Mouse (Mus musculus) inflammation-experienced regulatory T-cells, adult 6 months (primary cell): Measurements from ENCODE around the gene Msln. TPM values are rescaled to one million over a fixed set of nuclear protein-coding genes. Genes with fewer than 3 reads are reported as not detected.
A peak's percentile ranks its signal among the peaks of the same experiment; 100 is the strongest.

Source experiments
- ATAC-seq: one replicate; pipeline ENCODE4 v1.8.0; 2017
- polyA plus RNA-seq, 3 experiments: library from polyadenylated mRNA; unstranded; fragments of 100-300 nt; shearing (Covaris generic); gene quantifications; one replicate each; pipeline ENCODE4 v1.2.1; 2017

Gene Msln
- not detected for polyA plus RNA-seq

DNA sequence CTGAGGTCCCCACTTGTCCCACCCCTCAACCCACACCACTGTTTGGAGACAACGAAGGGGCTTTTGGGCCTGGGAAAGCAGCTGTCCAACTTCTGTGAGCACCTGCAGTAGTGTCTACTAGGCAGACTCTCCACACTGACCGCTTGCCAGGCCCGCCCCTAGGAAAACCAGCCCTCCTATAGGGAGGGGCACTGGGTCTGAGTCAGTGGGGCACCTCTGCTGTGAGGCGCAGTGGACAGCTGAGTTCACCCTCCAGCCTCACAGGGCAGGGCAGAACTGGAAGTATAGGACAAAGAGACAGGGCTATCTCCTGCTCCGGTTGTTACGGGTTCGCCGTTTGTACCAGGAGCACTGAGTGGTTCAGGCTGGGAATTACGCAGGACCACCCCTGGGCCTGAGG lies at the start of gene Msln:
TSS of gene Msln (minus strand) at position 138 of the 400 bp plus-strand sequence.
- no peak for ATAC-seq

DNA sequence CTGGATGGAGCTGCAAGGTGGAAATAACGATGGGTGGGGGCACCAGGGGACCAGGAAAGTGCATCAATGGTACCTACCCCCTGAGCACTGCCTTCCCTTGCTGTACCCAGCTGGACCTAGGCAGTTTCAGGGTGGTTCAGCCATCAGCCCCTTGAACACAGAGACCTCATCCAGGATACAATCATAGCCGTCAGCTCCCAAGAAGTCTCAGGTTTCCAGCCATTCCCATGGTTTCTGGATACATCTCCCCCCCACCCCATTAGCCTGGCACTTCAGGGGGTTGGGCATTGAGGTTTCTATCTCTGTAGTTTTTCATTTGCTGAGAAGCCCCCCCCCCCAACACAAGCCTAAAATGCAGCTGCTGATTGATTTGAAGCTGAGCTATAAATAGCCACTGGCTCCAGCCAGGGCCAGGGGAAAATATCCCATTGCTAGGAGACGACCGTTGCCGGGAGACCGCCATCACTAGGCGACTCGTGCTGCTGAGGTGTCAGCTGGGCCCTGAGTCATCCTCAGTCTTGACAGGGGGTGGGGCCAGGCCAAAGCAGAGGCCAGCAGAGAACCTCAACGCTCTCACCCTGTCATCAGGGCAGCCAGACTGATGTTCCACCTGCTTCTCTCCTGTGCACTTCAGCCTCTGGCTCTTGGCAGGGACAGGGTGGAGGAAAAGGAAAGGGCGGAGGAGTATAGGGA lies 48.8 kb upstream of the Msln start:
- no peak for ATAC-seq

DNA sequence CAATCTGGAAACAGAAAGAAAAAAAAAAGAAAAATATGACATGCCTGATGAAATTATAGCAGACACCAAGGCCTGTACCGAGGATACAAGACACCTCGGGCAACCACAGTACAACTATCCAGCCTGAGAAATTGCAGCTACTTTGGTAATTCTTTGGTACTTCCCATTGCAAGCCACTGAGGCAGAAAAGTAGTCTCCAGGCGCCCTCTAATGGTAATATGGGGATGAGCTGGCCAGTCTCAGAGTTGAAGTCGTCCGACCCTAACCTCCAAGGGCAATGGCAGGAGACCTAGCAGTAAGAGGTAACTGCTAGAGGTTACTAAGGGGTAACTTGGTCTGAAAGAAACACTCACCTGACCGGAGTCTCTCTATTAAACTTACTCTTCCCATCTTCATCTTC lies 46.9 kb upstream of the Msln start:
- ATAC-seq, result peak; percentile 74

DNA sequence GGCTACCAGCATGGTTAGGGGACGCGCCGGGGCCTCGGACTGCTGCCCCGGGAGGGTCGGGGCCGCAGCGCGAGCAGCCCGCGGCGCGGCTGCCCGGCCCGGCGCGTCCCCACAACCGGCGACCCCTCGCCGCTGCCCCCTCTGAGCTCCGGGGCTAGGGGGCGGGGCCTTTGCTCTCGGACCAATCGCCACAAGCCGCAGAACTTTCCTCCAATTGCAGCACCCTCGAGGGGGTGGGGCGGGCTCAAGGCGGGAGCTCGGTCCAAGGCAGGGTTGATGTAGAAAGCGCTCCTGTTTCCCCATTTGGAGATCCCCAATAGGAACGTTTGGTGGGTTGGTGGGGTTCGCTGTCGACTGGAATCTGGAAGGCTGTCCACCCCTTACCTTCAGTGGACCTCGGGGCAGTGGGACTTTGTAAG lies 42.8 kb upstream of the Msln start, which contains the start of gene Metrn:
TSS of gene Metrn (minus strand) at position 186 of the 419 bp plus-strand sequence.
- peak; percentile 53 for ATAC-seq

DNA sequence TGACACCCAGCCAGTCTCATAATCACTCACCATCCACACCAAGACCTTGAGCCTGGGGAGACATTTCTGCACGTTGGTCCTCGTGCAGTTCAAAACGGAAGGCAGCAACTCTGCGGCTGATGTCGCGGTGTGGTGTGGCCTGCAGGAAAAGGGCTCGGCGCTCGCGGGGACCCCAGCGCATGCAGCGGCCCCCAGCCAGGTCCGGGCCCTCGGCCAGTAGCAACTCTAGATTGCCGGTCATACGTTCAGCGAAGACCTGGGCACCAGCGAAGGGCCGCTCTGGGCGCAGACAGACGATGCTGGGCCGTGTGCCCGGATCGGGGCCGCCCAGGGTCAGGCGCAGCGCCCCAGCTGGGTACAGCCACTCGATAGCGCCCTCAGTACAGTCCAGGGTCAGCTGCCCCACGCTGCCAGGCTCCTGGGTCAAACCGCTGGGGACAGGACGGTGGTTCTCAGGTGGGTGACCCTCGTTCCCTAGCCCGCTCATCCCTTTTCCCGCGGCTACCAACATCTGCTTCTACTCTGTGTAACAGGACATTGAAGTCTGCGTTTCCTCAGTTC lies 42.1 kb upstream of the Msln start:
- no peak for ATAC-seq

DNA sequence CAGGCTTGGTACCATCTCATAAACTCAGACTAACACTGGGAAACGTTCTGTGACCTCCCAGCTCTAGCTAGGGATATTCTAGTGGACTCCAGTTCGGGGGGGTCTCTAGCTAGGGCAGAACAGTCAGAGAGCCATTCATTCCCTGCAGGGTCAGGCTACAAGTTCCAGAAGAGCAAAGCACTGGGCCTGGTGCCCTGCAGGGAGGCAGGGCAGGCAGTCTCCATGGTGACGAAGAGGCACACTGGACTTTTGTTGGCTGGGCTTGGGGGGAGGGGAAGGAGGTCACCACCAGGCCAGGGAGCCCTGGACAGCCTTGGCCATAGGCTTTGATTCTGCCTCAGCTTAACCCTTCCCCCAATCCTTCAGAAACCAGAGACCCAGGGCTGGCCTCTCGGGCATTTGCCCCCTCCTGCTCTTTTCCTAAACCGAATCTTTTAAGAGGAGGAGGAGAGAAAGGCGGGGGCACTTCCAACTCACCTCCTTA lies 41.5 kb upstream of the Msln start, which contains the start of gene AC134908.4:
TSS of gene AC134908.4 (minus strand) at position 51 of the 484 bp plus-strand sequence.
- no peak for ATAC-seq

DNA sequence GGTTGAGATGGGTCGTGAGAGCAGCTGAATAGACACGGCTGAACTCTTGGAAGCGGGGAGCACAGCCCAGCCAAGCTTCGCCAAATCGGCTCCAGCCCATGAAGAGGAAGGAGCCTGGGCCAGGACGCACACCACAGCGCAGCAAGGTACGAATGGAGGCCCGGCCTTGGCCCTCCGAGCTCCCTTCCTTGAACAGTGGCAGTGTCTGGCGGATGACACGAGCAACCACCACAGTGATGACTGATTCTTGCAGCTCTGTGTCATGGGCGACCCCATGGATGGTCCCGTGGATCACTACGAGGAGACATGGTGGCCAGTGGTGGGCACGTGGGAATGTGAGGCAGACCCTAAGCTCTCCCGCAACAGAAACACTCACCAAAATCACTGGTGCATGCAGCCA lies 40.8 kb upstream of the Msln start:
- ATAC-seq, result no peak

DNA sequence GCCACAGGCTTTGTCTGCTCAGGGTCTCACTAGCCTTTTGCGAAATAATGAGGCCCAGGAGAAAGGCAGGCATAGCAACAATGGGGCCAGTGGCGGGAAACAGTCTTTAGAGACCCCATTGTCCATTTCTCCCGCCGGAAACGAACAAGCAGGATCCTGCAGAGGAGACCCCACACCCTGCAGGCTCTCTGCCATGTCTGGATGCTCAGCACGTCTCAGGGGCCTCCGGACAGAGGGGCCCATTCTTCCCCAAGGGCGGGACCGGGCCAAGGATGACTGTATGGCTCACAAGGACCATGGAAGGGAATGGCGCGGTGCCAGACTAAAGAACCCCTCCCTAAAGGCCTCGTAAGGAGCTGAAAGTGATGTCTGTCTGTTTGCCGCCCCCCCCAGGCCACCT lies 40.0 kb upstream of the Msln start:
- no peak for ATAC-seq

DNA sequence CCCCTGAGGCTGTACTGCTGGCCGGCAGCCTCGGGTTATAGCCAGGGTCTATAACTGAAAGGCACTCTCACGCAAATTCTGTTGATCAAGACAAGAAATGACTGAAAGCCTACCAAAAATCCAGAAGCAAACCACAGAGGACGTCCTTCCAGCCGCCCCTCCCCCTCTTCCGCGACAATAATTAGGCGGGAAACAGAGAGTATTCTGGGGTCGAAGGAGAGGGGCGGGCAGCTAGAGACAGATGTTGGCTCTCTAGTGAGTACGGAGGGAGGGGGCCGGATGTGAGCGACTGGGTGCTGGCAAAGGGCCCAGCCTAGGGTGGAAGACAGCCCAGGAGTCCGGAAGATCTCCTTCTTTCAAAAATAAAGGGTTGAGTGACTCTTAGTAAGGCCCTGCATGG lies 38.4 kb upstream of the Msln start, which contains the start of gene Fam173a:
TSS of gene Fam173a (minus strand) at position 287 of the 400 bp plus-strand sequence.
- peak; percentile 86 for ATAC-seq

DNA sequence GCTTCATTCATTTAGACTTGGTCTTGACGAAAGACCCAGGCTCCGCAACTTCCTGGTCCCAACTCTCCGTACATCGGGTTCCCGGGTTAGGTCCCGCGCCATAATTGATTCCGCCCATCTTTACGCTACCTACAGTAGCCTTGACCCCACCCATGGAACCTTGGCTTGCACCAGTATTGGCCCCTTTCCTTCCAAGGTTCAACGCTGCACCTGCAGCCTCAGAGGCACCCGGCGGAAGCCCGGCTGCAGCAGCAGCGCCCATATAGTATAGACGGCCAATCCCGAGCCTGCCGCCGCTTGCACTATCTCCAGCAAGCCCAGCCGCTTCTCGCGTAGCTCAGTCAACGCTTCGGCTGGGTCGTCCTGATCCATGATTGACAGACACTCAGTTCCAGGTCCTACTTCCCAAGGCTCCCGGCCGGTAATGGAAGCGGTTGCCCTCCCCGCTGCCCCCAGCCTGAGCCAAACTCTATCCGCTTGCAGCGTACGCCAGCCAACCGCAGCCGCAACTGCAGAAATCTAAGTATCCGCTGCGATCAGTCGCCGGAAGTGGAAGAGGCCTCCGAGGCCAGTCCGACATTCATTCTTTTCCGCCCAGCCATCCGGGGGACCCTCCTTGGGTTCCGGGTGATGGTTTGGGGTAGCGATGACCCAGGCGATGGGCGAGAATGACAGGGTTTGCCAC lies 37.8 kb upstream of the Msln start:
- ATAC-seq, result peak; percentile 63

DNA sequence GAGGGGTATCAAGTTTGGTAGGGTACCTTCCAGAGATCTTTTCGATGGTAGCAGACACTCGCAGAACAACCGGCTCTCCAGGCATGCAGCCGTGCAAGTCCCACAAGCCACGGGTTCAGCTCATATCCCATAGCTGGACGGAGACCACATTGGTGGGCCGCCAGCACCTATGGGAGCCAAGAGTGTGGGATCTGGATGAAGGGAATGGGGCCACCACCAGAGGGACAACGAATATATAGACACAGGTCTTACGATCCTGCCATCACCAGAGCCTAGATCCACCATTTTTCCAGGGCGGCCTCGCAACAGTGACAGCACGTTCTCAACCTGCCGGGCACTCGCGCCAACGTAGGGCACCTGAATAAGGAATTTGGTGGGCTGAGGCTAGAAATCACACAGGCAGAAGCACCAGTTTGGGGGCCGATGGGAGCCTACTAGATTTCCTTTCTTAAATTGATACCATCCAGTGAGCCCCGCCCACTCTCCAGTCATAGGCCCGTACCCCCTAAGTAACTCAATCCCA lies 37.2 kb upstream of the Msln start:
- no peak for ATAC-seq

DNA sequence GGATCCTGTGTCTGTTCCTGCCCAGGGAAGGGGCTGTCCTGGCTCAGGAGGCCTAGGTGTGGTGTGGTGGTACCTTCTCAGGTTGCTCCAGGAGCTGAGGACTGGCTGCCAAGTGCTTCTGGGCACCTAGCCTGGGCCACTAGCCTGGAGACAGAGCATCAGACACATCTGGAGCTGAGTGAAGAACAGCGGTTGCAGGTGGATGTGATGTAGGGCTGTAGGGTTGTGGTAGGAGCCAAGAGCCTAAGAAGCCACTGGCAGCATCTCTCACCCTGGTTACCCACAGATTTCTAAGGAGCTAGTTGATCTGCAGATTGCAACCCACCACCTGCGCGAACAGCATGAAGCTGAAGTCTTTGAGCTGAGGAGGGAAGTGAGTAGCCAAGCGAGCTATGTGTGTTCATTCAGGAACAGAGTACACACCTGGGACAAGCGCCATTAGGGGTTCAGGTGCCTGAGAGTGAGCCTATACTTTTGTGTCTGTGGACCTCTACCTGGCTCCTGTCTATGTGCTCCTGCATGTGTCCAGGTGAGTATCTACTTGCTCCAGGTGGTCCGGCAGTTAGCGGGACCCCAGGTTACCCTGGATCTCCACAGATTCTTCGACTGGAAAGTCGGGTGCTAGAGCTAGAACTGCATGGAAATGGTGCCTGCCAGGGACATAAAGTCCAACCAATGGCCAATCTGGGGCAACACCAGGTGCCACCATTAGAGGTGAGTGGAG lies 32.8 kb upstream of the Msln start:
- no peak for ATAC-seq

DNA sequence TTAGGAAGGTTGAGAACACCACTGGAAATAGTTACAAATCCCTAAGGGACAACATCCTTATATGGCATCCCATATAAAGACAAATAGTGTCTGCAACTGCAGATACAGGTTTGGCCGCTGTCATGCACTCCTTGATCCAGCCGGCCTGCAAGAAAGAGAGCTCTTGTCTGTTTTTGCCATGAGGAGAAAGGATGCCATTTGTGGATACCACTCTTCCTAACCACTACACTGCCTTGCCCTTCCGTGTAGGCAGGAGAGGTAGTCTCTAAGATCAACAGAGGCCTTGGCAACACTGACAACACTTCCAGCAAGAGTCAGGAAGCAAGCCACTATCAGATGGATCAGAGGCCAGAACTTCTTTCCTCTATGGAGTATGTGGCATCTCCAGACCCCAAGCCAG lies 32.1 kb upstream of the Msln start, which contains the start of gene Ccdc78:
TSS of gene Ccdc78 (plus strand) at position 301 of the 400 bp plus-strand sequence.
- ATAC-seq, result no peak

DNA sequence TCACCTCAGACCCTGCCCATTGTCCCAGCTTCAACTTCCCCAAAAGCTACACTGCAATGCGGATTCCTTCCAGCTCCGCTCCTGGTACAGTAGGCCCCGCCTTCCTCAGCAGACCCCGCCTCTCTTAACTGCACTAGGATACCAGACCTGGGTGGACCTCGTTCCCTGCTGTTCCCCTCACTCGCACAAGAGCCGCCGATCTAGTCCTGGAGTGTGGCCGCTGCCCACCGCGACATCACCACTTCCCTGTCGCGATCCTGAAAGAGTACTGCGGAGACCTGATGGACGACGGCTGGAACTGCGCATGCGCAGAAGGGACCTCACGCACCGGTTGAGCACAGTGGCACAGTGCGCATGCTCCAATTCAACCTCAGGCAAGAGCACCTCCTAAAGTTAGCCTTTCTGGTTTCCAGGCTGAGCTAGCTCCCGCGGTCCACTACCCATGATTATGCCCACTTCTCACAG lies 31.1 kb upstream of the Msln start, which contains the start of gene Haghl:
TSS of gene Haghl (minus strand) at position 393 of the 465 bp plus-strand sequence.
- peak; percentile 88 for ATAC-seq

DNA sequence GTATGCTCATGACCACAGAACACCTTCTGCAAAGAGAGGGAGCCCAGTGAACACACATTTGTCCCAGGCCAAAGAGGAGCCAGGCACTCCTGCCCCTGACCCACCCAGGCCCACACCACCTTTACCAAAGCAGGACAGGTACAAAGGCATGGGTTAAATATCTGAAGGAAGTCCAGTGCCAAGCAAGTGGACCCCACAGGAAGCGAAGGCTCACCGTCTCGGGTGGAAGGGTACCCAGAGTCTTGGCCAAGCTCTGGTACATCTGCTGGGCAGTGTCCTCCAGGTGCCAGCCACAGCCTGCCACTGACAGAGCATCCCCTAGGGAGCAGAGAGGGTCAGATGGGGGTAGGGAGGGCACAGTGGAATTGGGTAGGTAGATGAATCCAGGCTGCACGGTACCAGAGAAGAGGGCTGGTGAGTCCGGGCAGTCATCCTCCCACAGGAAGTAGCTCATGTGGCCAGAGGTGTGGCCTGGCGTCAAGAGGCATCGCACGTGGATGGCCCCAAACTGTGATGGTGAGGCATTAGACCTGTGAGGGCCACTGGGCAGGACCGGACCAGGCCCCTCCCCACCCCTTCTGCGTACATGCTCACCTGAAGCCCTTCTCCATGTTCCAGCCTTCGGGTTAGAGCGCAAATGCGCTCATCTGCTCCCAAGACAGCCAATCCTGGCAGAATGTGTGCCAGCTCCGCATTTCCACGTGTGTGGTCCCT lies 29.8 kb upstream of the Msln start:
- ATAC-seq, result no peak

DNA sequence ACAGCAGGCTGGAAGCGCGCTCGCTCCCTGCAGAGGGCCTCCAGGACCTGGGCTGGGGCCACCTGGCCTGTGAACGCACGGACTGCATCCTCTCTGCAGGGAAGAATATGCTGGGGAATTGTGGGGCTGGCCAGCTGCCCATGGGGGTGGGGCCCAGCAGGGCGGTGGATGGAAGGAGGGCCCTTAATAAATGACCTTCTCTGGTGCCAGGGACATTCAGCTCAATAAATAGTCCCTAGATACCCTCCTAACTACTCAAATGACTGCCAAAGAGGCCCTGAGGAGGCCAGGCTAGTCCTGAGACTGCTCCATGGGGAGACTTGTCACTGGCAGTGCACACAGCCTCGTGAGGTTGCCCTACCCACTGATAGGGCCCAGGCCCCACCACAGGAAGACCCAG lies 28.9 kb upstream of the Msln start:
- no peak for ATAC-seq

DNA sequence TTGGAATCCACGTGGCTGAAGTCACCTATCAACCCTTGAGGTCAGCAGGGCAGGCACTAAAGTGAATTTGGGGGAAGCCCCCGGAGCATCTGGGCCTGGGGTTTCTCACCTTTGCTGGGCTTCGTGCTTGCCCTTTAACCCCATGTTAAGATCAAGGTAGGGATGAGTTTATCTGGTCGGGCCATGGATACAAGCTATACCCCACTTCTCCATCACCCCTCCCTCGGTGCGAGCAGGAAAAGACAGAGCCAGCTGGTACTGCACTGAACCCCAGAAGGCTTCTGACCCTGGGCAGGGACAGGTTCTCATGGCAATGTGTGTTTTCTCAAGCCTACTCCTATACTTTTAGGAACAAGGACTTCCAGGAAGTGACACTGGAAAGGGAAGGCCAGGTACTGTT lies 27.2 kb upstream of the Msln start:
- ATAC-seq, result no peak

DNA sequence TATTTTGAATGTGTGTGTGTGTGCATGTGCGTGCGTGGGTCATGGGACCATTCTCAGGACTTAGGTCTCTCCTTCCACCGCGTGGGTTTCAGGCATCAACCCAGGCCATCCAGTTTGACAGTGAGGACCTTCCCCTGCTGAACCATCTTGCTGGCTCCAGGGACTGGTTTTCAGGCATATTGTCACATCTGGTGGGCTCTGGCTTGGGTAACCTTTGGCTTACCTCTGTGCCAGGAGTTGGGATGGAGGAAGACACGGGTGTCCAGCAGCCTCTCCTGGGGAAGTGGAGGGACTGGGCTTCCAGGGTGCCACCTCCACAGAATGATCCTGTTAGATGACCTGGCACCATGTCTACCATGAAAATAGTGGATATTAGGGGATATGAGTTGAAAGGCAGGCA lies 23.8 kb upstream of the Msln start:
- ATAC-seq, result no peak

DNA sequence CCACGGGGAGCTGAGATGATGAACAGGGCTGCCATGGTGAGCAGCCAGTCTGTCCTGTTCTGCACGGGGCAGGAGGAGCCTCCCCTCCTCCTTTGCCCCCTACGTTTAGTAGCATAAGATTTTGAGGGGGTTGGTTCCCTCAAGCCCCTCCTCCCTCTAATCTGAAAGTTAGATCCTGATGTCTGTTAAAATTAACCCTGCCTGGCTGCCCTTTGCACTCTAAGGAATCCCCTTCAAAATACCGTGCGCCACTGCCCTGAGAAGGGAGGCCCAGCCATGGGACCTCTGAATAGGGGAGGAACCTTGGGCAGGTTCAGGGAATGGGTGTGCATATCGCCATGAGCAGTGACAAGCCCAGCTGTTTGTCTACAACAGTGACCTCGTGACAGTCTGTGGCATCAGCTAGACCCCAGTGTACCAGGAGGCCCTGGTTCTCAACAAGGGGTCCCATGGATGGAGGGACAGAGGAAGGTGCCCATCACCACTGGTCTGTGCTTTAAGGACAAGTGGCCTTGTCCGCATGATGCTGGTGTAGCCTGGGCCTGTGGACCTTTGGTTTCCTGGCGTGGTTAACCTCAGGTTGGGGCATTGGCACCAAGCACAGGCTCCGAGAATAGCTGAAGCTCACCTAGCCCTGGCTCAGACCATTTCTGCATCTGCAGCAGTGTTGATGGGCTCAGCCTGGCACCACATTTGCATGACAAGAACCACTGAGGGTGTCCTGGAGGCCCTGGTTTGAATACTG lies 21.3 kb upstream of the Msln start:
- no peak for ATAC-seq

DNA sequence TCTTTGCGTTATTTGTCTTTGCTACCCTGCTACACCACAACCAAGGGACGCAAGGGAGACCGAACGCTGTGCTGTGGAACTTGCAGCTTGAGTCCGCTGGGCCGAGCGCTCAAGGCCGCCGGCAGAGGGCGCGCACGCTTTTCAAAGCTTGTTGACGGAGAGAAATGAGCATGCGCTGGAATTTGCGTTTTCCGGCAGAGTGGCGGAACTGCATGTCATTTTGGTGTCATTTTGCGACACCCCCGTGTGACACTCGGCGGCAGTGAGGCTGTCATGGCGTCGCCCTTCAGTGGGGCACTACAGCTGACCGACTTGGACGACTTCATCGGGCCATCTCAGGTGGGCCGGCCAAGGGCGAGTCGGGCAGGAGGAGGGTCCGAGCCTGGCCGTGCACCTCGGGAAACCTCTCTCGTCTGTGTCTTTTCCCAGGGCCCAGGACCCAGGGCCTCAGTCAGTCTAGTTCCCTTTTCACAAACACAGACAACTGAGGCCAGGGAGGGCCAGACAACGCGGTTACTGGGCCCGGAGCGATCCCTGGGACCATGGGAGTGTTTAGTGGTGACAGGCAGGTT lies 19.5 kb upstream of the Msln start, which contains the start of gene Narfl:
TSS of gene Narfl (plus strand) at position 228 of the 572 bp plus-strand sequence.
- peak; percentile 91 for ATAC-seq
